Mouse (Mus musculus) CD4-positive, CD25-positive, alpha-beta regulatory T cell, adult 4 months (primary cell): ENCODE measurements around the gene Slc29a4. TPM values are rescaled to one million over a fixed set of nuclear protein-coding genes. Genes with fewer than 3 reads are reported as not detected.

Source experiments
- ATAC-seq: one replicate; pipeline ENCODE4 v1.8.0; 2017
- polyA plus RNA-seq, 2 experiments: library from polyadenylated mRNA; unstranded; fragments of 100-300 nt; shearing (Covaris generic); gene quantifications; one replicate each; pipeline ENCODE4 v1.2.1; 2017

Gene Slc29a4
- polyA plus RNA-seq: under 1 TPM in 1 of 2 experiments, not detected in 1; 0.11 TPM

DNA sequence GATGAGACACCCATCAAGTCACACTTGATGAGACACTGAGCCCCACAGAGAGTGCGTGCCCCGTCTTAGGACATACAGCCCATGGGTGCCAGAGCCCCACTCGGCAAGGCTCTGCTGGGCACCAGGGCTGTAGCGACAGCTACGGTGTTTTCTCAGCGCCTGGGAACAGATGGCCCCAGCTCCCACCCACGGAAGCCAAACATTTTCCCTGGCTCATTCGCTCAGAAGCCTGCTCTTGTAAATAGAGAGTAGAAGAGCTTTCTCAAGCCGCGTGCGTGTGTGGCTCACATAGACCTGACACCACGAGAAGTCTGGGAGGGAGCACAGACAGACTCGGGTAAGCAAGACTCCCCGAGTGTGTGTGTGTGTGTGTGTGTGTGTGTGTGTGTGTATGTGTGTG, at the start of gene Slc29a4:
Gene Slc29a4, plus strand, starts transcription at position 265 of the 400 bp plus-strand sequence.
- ATAC-seq: no peak

DNA sequence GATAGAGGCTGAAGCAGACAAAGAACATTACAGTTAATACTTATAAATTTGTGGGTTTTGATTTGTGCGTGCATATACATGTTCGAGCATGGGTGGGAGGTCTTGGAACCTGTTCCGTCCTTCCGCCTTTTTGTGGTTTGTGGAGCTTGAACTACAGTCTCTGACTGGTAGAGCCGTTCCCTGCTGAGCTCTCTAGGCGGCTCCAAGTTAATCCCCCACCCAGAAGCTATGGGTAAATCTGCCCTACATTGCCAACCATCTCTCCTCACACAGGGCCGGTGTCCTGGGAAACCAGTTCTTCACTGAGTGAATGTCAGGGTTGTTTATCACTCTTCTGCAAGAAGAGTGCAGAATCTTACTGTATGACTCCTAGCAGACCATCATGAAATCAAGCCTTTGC, 44.1 kb upstream of the Slc29a4 start:
- no peak for ATAC-seq

DNA sequence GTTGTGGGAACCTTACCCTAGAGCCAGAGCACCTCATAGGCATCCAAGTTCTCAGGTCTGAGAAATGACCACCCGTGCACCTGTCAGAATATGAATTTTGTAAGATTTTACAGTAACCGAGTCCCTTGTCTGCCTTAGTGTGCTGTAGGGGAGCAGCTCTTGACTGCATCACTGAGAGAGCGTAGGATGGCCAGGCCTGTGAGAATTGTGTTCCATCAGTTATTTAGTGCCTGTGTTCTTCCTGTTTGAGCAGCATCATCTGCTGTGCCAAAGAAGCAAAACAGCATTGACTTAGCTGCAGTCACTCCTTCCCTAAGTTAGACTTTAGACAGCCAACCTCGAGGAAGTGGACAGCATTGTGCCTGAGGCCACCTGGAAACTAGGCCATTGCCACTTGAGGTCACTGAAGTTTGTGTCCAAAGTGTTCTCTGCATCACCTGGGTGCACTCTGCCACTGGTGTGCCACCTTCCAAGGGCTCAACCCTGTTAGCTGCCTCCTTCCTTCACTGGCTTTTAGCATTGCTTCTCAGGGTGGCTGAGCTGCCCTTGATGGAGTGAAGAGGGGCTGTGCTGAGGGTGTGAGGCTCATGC, 42.8 kb upstream of the Slc29a4 start:
- no peak for ATAC-seq

DNA sequence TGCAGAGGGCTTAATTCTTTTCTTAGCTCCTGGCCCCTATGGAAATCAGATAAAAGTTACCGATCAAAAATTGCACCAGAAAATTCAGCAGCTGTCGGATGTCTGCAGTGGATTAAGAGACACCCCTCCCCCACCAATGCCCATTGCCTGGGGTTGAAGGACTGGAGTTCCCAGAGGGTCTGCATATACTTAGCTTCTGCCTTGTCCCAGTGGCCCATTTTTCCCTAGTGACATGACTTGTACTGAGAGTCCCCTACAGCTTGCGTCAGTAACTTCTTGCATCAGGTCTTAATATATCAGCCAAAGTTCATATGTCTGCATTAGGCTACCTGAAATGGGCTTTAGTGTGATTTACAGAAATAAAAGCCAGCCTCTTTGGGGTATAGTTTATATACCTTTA, 41.9 kb upstream of the Slc29a4 start:
- ATAC-seq: no peak

DNA sequence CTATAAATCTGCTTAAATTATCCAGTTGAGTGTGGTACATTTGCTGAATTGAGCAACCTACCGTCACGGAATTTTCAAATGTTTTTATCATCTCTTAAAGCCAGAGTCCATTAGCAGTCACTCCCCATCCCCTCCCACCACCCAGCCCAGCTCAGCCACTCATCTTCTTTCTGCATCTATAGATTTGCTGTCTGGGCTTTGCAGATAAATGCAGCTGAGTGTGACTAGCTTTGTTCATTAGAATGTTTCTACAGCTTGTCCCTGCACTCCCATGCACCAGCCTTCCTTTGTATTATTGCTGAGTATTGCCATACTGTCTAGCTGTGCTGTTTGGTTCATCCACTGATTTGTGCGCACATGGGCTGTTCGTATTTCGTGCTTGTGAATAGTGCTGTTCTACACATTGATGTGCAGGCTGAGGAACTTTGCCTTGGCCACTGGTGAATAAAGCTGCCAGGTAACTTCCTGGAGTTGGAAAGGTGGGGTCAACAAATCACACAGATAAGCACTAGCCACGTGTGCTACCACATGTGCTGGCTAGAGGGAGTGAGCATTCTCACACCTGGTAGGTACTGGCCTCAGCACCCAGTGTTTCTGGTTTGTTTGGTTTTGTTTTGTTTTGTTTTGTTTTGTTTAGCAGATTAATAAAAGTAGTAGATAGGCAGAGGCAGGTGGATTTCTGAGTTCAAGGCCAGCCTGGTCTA, 41.4 kb upstream of the Slc29a4 start:
- ATAC-seq: no peak

DNA sequence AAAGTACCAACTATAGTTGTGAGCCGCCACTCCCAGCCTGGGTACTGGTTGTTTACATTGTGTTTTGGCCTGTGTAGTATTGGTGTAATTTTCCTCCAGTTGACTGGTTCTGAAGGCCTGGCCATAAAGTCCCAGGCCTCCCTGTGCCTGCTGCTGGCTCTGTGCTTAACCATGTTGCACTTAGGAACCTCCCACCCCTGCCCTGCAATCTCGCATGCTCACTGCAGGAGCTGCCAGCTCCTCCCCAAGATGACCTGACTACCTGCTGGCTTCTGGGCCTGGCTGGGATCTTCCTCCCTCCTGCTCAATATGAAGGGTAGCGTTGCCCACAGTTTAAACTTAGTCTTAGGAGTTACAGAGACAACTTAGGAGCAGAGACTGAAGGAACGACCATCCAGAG, 40.0 kb upstream of the Slc29a4 start:
- ATAC-seq: no peak

DNA sequence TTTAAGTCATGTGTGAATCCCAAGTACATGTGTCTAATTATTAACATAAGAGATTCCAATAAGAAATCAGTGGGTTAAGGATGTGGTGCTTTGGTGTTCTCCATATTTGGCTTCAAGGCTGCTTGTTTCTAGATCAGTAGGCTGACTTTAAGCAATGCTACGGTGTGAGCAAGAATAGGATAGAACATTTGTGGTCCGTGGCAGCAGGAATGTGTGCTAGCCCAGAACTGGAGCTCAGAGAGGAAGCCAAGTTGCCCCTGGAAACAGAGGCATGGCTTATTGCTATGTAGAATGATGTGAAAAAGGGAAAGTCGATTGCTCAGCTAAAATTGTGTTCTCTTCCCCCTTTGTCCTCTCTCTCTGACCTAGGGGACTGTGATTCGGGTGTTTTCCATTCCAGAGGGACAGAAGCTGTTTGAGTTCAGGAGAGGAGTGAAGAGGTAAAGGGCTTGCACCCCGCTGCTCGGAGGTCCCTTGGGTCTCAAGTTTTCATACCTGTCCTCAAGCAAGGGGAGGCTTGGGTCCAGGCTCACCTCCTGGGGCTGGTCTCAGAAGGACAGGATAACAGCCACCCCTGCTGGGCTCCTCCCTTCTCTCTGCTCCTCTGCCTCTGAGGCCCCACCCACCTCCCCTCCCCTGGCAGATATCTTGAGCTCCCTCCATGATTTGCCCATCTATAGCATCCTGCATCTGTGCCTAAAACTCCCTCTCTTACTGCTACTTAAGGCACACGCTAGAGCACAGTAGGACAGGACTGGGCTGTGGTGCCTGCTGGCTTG, 31.5 kb upstream of the Slc29a4 start:
- ATAC-seq: no peak

DNA sequence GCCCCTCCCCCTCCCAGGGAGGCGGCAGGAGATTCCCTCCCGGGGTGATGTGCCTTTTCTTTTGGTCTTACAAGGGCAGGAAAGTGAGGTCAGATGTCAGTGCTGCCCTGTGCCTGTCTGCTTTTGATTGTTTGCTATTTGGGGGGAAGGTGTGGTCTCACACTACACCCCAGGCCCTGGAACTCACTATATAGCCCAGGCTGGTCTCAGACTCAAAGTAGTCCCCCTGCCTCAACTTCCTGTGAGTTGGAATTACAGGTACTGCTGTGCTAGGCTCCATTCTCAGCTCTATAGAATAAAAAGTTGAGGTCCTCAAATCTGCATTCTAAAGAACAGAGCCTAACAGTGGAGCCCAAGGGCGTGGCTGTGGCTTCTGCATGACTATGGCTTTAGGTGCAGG, 24.4 kb upstream of the Slc29a4 start:
- no peak for ATAC-seq

DNA sequence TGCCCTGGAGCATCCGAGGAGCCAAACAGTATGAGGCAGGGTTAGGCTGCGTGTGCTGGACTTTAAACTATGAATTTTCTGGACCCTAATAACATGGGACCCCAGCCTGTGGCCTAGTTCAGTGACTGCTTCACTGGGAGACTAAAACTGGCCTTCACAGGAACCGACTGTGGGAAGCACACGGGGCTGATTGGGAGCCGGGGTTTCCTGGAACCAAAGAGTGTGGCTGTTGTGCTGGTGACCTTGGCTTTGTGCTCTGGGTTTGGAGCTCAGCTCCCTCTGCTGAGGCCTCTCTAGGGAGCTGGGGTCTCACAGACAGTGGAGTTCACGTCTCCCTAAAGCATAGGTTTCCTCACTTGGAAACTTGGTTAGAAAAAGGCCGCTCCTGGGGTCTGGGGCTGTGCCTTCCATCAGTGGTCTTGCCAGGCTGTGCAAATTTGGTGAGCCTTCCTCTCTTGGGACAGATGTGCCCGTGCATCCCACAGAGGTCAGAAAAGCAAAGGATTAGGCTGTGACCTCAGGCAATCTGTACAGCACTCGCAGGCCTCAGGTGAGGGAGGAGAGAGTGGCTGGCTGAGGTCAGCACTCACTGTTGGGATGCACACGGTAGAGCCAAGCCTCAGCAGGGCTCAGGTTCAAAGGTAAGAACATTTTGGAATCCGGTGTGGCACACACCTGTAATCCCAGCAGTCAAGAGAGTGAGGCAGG, 23.6 kb upstream of the Slc29a4 start:
- ATAC-seq: no peak

DNA sequence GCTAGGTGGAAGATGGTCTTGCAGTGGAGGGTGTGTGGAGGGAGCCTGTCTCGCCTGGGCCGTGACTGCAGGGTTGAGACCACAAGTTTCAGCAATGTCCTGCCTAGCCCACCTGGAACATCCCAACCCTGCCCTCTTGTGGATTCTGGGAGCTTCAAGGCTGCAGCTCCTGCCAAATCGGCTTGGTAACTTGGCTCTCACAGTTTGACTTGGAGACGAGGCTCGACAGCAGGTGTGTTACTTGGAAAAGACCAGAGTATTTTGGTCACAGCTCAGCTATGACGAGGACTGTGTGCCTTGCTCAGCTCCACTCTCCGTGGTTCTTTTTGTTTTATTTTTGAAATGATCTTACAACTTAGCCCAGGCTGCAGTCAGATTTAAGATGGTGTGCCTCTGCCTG, 22.6 kb upstream of the Slc29a4 start:
- no peak for ATAC-seq

DNA sequence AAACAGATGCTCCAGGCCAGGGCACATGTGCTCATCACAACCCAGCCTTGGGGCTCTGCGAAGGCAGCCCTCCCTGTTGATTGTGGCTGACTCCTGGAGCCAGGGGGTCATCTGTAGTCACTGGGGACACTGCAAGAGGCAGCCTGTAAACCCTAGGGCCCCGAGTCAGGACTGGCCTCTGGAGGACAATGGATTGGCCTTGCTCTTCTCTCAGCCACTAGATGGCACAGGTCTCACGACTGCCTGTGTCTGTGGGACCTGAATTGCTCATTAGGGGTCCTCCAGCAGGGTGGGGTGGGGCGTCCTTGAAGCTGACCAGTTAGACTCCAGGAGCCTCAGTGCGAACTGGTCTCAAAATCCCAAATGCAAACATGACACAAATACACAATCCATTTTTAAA, 19.2 kb upstream of the Slc29a4 start:
- no peak for ATAC-seq

DNA sequence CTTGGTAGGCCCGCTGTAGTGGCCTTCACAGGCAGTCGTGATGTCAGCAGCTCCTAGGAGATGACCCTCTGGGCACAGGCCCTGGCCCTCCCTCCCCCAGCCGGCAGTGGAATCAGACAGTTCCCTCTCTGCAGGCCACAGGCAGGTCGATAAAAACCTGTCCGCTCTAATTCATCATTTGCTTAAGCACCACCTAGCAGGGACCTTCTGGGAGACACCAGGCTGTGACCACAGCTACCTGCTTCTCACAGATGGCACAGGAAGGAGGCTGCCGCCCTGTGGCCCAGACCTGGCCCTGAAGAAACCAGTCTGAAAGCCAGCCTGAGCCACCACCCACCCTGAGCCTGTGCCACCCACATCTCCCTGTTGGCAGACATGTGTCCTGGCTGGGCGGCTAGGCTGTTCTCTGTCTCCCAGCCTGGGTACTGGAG, 14.2 kb upstream of the Slc29a4 start:
- no peak for ATAC-seq

DNA sequence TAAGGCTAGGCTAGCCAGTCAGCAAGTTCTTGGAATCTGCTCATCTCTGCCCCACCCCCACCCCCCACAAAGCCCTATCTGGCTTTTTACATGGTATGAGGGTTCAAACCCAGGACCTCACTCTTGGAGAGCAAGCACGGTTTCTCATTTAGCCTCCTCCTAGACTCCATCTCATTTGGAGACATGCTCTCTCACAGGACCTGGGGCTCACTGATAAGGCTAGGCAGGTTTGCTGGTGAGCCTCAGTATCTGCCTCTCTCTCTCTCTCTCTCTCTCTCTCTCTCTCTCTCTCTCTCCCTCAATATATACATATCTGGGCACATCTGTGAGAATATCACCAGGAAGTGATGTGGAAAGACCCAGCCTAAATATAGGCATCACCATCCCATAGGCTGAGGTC, 13.2 kb upstream of the Slc29a4 start:
- no peak for ATAC-seq

DNA sequence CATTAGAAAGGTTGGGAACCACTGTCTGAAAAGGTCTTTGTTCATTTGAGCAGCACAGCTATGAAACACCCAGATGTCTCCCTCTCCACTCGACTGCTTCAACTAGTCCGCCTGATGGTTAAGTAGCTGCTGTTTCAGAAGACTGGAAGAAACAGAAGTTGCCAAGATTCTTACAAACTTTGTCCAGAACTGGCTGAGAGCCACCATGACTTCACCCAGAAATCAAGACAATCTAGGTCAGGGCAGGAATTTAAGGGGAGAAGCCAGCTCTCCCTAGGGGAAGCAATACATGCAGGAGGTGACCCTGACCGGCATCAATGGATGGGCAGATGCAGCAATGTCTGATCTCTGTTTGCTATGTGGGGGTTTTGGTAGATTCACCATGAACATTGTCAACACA, 10.4 kb upstream of the Slc29a4 start:
- no peak for ATAC-seq

DNA sequence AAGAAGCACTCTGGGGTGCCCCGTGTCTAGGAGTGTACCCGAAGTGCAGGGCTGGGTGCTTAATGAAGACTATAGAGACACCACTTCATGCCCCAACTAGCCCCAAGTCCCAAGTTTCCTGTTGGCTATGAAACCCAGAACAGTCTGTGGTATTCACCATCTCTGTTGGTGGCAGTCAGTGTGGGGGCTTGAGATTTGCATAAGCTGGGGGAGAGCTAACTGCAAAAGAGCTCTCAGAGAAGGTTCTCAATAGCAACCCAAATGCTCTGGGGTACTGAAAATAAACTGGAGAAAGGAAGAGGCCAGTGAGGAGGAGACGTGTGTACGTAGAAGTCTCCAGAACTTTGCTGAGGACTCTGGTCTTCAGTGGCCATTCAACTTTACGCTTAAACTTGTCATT, 9.8 kb upstream of the Slc29a4 start:
- ATAC-seq: no peak

DNA sequence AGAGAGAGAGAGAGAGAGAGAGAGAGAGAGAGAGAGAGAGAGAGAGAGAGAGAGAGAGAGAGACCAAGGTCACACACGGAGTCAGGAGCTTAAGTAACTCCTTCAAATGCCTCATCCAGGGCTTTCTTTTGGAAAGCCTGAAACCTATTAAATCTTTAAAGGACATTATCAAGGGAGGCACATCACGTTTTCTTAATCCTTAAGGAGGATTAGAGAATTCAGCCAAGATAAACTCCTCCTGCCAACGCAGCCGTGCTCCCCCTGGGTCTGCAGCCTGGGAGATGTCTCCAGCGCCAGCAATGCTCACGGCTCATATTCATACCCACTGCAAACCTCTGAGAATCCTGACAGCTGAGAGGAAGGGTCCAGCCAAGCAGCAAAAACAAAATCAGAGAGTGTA, 3.4 kb upstream of the Slc29a4 start:
- ATAC-seq: no peak

DNA sequence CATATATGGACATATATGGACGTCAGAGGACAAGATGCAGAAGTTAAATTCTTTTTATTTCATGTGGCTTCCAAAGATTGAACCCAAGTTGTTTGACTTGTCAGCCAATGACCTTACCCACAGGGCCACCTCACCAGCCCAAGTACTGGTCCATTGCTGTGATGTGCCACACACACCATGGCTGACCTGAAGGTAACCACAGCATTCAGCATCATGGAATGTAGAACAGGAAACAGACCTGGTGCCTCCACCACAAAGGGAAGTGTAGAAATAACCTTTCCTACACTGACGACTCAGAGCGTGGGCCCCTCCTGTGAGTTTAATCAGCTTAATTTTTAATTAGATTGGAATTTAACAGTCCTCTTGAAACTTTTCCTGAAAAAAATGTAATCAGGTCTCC, 2.0 kb upstream of the Slc29a4 start:
- ATAC-seq: no peak

DNA sequence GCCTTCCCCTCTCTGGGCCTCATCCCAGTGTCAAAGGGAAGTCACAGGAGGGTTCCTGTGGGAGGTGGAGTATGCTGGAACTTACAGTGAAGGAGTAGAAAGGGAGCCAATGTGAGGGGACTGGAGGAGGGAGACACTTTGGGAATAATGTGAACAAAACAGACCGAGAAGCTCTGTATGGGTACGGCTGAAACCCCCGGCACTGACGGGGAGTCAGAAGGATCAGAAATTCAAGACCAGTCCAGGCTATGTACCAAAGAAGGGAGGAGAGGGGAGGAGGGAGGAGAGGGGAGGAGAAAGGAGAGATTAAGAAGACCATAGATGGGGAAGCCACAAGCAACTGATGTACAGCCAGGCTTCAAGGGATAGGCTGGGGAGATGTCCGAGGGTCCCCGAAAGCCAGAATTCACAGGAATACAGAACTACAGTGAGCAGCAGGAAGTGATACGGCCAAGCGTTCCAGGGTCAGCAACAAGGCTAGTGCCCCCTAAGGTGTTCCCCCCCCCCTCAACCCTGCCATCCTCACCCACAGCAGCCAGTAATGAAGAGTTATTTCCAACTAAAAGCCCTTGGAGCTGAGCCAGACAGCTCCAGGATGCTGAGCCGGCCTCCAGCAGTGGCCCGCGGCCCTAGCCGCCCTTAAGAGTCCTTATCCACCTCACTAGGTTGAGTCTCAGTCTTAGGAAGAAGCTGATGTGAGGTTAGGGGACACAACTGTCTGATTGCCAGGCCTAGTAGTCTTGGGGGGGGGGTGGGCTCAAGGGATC, 842 bp downstream of the Slc29a4 start:
- ATAC-seq: no peak

DNA sequence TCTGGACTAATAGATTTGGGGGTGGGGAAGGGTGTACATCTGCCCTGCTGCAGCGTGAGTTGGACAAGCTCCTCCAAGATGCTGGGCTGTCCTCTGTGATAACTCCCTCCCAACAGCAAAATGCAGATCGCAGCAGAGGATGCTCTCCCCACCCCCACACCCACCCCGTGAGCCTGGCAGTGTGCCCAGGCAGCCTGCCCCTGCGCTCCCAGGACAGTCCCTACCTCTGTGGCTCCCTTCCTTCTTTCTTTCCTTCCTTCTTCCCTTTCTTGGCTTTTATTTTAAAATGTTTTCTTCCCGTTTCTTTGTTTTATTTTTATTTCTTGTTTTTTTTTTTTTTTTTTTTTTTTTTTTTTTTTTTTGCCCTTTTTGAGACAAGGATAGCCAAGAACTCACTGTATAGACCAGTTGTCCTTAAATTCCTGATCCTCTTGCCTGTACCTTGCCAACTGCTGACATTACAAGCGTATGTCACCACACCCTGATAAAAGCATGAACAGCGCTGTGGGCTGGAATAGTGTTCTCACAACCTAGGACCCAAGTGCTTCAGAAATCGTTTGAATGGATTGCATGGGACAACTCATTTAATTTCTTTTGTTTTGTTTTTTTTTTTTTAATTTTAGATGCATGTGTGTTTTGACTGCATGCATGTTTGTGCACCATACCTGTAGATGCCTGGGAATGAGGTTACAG, 1.6 kb downstream of the Slc29a4 start:
- ATAC-seq: no peak

DNA sequence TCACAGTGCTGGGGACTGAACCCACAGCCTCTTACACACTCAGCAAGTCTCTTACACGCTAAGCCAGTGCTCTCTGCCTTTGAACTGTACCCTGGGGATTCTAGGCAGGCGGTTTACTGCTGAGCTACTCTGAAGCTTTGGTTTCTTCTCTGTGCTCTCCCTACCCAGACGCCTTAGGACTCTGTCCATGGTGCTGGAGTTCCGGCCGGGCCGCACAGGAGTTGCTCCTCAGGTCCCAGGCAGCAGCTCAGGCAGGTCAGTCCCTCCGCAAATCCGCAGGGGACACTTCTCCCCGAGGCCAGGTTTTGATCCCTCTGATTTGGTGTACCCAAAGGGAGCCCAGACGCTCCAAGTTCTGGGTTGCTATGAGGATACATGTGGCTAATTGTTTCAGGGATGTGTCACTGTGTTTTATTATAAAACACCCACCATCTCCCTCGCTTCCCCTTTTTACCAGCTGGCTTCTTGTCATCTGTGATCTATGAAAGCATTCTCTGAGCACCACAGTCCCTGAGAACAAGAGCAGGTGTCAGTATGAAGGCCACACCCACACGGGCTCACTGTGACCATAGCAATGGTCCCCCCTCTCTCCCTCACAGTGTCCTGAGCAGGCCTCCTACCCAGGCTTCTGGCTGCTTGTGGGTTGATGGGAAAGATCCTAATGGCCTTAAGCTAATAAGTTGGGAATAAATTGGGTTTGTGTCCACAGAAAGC, 2.5 kb downstream of the Slc29a4 start:
- no peak for ATAC-seq

DNA sequence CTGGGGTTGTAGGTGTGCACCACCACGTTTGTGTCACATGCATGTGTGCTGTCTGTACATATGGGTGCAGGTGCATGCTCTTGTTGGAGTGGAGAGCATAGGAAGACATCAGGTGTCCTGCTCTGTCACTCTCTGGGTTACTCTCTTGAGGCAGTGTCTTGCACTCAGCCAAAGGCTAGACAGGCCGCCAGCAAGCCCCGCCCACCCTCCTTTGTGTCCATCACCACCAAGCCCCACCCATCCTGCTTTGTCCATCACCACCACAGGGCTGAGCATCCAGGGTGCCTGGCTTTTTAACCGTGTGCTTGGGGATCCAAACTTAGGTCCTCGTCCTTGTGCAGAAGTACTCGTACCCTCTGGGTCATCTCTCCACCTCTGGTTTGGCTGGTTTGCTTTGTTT, 3.9 kb downstream of the Slc29a4 start:
- no peak for ATAC-seq
